ENCODE assay signal across 25 mouse cellular contexts in genomic region chr13:43501601-43502000, GRCm38 (mm10).
"Had no signal": no experiment of that assay in that cellular context is flagged by ENCODE, and none has a peak within 500 bp of the region (broad histone marks: within the 10 kb centered on the region; RNA-seq: fewer than 3 reads in every experiment).

No protein-coding gene starts in this region.

- H3K4me3 ChIP-seq: heart, adult 2 months; heart, embryonic 13.5 days; heart, embryonic 15.5 days; hindbrain, embryonic 10.5 days; hindbrain, embryonic 12.5 days; intestine, embryonic 15.5 days; kidney, embryonic 15.5 days; limb, embryonic 10.5 days; limb, embryonic 12.5 days; liver, embryonic 13.5 days; liver, embryonic 15.5 days had no signal

- DNase-seq: gastrocnemius, postnatal 14 days; gastrocnemius, postnatal 36 days; heart, adult 11 months; heart, adult 2 months; heart, postnatal 14 days; heart, postnatal 36 days; kidney, adult 18-20 months; kidney, adult 8-10 months; kidney, postnatal 14 days; kidney, postnatal 36 days; layer of hippocampus, adult 9-11 months; layer of hippocampus, postnatal 36 days; liver; liver, embryonic 13.5 days had no signal

- H3K27me3 ChIP-seq: heart, embryonic 13.5 days; heart, embryonic 15.5 days; hindbrain, embryonic 12.5 days; intestine, embryonic 15.5 days; kidney, embryonic 15.5 days; limb, embryonic 12.5 days; liver, embryonic 13.5 days; liver, embryonic 15.5 days had no signal

- H3K36me3 ChIP-seq: heart, embryonic 13.5 days; heart, embryonic 15.5 days; hindbrain, embryonic 10.5 days; hindbrain, embryonic 12.5 days; intestine, embryonic 15.5 days; kidney, embryonic 15.5 days; limb, embryonic 10.5 days; limb, embryonic 12.5 days; liver, embryonic 13.5 days; liver, embryonic 15.5 days had no signal

- H3K9me3 ChIP-seq: heart, embryonic 15.5 days; intestine, embryonic 15.5 days; kidney, embryonic 15.5 days; liver, embryonic 13.5 days had no signal

- H3K9ac ChIP-seq: heart, embryonic 13.5 days; heart, embryonic 15.5 days; hindbrain, embryonic 12.5 days; hindbrain, embryonic 14.5 days; intestine, embryonic 15.5 days; kidney, embryonic 15.5 days; limb, embryonic 12.5 days; liver, embryonic 13.5 days; liver, embryonic 15.5 days had no signal

- H3K27ac ChIP-seq: heart, adult 2 months; heart, embryonic 13.5 days; heart, embryonic 15.5 days; hindbrain, embryonic 10.5 days; hindbrain, embryonic 12.5 days; hindbrain, embryonic 14.5 days; intestine, embryonic 15.5 days; kidney, postnatal 0 days; limb, embryonic 10.5 days; limb, embryonic 12.5 days; liver, embryonic 13.5 days; liver, embryonic 15.5 days had no signal
